Mouse (Mus musculus) adrenal gland, postnatal 25 days (tissue): ENCODE data around the gene Lmf1. TPM values are rescaled to one million over a fixed set of nuclear protein-coding genes. Genes with fewer than 3 reads are reported as not detected.

Experiments used
- DNase-seq: peaks from one replicate; pipeline ENCODE4 v3.0.0; 2021; ENCODE audit warnings: mixed read lengths
- total RNA-seq: library from RNA; stranded (reverse); gene quantifications from 2 replicates; pipeline ENCODE4 v1.2.3, GENCODE M21; 2021

The Lmf1 gene
- total RNA-seq, 1 experiment from 2014 or later = 41.5 TPM

DNA sequence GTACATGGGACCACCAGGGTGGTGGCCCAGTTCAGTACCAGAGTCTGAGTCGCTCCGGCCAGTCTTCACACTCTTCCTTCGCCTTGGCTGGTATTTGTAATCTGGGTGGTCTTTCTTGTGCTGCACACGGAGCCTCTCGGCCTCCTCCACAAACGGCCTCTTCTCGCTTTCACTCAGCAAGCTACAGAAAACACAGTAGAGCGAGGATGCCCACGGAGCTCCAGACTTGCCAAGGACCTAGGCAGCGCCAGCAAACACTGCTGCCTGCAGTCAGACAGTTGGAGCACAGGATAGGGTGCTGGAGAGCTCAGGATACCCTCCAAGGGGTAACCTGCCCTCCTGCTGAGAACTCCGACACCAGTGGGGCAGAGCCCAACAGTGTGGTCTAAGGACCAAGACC lies 10.0 kb upstream of the Lmf1 start:
- no peak for DNase-seq

DNA sequence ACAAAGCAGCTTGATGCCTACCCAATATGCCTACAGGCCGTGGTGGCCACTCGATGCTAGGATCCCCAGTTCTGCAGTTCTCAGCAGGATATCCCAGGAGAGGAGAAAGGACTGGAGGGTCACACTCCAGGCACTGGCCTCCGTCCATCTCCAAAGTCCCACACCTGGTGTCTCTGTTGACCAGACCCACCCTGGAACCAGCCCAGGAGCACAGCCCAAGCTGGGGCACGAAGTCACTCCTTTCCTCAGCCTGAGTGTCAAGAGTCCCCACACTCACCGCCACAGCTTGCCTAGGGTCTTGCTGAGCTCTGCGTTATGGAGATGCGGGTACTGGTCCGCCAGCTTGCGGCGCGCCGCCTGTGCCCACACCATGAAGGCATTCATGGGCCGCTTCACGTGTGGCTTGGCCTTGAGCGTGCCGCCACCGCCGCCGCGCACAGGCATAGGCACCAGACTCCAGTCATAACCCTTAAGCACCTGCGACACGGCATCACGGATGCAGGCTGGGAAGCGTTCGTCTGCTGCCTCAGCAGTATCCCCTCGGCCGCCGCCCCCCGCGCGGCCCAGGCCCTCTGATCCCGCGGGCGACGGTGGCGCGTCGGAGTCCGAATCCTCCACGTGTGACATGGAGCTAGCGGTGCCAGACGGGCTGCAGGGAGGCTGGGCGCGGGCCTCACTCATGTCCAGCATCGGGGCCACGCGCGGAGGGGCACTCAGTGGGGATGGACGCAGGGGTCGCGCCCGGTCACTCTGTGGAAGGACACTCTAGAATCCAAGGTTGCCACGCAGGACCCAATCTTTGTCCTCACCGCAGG lies 8.8 kb upstream of the Lmf1 start:
- DNase-seq = no peak

DNA sequence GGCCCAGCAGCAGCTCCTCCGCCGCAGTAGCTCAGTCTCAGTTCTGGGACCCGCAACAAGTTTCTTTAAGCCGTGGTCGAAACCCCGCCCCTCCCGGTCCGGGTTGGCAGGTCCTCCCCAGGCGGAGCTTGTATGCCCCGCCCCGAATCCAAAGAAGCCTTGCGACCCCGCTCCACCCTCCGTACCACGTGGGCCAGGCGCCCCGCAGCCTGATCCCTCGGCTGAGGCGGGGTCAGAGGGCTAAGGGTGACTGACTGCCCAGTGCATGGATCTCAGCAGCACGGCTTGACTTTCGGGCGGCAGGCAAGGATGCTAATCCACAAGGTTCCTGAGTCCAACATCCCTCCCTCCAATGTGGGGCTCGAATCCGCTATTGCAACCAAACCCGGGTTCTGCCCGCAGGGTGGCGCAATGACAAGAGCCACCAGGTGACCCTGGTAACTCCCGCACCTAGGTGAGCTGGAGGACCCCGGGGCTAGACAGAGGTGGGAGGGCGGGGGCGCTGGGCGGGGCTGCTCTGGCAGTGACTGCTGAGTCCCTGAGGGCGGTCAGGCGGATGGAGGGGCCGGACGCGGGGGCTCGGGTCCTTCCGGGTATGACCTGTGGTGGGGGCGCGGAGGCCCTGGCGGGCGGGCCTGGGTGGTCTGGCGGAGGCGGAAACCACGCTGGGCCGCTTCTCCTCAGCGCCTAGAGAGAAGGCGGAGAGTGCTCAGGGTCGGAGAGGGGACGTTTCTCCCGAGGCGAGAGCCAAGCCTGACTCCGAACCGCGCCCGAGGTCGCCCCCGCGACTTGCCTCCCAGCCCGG lies 8.0 kb upstream of the Lmf1 start, which contains the start of gene Sox8:
TSS of gene Sox8 (minus strand) at position 39 of the 805 bp plus-strand sequence.
- peak; percentile 69 for DNase-seq

DNA sequence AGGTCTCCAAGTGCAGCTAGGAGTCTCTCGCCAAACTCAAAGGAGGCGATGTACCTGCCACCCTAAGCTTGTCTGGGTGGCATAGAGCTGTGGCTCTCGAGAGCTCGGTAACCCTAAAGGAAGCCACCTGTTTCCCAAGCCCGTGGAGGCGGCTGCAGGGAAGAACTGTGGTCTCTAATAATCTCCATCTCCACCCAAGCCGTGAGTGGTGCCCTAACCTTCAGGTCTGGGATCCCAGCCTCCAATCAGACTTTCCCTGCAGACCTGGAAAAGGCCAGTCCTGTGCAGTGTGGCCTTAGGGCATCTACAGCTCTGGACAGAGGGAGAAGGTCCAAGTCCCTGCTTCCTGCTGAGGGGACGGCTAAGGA lies 7.4 kb upstream of the Lmf1 start:
- DNase-seq = no peak

DNA sequence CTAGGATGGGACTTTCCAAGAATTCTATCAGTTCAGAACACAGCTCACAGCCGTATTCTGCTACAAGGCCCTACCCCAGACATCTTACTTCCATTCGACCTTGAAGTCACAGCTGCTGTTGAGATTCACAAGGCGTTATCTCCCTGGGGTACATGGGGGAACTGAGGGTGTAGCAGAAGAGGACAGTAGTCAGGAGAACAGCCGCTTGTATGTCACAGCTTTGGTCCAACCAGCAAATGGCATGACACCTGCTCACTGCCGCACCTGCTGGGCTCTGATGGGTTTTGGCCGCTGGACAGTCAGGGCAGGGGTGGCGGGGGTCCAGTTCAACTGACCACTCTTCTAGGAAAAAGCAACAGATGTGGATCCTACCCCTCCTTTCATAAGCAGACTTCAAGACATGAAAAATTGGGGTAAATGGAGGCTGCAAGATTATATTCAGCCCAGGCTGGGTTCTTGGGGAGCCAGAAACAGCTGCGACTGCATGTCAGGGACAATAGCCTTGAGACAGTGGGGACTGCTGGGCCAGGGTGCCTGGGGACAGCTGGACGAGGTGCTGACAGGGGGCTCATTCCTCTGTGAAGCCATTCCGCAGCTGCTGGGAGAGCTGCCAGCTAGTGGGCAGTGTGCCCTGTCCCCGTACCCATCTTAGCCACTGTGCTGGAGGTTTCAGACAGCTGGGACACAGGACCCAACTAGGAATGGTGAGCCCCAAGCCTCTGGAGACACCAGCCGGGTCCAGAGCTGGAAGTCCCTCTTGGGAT lies 3.5 kb upstream of the Lmf1 start:
- DNase-seq = no peak

DNA sequence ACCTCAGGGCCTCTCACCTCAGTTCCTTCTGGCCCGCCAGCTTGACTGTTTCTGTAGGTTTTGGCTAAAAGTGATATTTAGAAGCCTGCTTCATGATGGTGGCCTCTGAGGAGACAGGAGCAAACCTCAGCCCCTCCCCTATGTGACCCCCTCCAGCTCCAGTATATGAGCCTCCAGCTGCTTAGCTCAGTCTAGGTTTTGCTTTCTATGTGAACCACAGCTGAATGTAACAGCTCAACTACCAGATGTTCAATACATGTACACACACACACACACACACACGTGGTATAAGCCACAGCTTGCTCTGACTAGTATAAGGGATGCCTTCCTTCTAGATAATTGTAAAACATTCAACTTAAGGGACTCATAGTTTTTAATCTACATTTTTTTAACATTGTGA lies 2.9 kb upstream of the Lmf1 start:
- DNase-seq = no peak

DNA sequence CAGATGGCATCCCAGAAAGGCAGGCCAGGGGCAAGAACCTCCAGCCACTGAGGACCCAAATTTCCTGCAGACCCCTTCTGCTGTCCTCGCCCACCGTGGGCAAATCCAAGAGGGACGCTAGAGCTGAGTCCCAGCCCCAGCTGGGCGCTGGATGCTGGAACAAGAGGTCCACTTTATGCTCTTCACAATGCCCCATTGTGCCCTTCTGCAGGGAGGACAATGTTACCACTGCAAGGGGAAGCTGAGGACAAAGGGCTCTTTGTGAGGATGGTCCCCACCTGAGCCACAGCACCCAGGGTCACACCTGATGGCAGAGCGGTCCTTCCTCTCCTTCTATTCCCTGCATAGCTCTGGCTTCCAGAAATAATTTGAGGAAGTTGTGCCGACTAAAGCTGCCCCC lies 1.6 kb upstream of the Lmf1 start:
- no peak for DNase-seq

DNA sequence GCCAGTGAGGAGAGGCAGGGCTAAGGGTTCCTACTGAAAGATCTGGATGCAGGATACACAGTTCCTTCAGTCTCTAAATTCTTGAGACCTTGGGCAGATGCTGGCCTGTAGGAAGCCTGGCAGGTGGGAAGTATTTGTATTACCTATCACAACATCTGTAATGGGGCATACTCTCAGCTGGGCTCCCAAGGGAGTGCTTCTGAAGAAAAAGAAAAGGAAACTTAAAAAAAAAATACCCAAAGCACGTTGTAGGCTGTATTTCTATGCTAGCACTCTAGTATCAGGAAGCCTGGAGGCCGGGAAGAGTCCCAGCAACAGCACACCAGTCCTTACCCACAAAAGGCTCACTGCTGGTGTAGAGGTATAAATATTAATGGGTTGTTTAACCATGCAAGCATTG lies 1.2 kb upstream of the Lmf1 start:
- no peak for DNase-seq

DNA sequence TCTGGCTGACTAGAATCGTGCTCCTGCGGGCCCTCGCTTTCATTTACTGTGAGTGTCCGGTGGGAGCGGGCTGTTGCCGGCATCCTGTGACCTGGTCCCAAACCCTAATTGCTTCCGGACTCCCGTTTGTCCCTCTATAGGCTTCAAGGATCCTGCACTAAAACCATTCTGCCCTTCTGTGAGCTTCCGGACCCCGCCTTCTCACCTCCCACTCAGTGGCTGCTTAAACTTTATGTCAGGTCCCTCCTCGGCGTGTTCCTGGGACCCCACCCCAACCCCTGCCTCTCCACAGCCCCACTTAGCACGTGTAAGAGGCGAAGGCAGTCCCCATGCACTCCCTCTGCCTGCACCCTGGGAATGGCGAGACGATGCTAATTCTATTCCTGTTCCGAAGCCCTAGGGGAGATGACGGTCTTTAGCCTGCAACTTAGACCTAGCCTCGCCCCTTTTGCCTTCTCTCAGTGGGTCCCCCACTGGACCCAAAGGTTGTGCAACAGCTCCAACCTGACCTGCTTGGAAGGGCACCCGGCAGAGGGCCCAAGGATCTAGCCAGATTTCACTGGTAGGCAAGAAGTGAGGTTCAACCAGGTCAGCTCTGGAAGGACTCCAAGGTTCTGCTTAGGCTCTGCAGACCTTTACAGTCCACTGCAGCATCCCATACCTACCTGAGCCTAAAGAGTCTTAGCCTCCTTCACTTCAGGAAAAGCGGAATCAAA lies 605 bp downstream of the Lmf1 start:
- peak; percentile 21 for DNase-seq

DNA sequence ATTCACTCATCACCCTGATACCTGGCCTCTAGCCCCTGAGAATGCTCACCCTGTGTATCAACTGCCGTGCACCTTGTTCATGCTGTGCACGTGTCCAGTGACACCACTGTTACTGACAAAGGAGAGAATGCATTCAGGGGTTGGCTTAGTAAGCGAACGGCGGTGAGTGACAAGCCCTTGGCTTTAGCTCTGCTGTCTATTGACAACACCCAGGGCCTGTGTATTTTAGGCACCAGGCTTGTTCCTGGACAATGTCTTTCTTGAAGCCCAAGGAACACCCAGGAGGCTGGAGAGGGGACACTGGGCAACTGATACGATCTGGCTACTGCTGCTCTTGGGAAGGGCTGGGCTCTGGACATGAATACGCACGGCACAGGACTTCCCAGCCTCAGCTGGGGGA lies 3.2 kb downstream of the Lmf1 start:
- no peak for DNase-seq

DNA sequence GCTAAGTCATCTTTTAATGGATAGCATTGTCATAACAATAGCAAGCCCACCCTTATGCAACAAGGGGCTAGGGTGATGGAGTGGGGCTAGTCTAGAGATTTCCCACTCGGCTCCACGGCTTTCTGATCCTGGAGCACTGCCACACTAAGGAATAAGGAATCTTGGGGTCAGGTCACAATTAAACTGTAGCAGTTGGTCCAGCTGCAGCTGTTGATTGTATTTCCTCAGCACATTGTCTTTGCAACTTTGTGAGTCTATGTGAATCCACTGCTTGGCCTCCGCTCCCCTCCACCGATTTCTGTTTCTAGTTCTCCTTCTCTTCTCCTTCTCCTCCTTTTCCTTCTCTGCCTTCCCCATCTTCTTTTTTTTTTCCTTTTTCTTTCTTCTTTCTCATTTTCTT lies 4.2 kb downstream of the Lmf1 start:
- DNase-seq = no peak

DNA sequence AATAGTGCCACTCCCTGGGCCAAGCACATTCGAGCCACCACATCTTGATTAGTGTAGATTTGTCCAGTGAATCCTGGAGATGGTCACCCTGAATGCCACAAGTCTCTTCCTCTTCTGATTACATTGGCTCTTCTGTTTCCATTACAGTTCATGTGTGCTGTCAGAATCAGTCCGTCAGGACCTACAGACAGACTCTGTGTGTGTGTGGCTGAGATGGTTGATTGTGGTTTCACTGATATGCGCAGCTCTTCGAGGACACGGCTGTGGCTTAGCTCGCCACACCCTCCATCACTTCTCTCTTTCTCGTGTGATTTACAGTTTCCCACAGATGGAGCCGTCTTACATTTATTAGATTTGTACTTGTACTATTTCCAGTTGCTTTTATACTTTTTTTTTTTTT lies 5.0 kb downstream of the Lmf1 start:
- no peak for DNase-seq

DNA sequence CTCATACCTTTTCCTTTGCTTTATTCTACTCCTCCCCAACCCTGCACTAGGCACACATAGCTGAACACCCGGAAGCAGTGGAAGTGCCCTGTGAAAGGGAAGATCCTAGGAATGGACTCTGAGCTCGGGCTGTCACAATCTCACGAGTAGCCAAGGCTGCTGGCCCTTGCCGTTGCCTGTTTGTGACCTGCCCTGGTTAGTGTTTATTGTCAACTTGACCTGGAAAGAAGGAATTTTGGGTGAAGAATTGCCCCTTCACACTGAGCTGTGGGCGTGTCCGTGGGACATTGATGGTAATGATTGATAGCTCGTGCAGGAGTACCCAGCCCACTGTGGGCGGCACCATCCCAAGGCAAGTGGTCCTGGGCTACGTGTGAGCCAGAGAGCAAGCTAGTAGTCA lies 5.8 kb downstream of the Lmf1 start:
- no peak for DNase-seq

DNA sequence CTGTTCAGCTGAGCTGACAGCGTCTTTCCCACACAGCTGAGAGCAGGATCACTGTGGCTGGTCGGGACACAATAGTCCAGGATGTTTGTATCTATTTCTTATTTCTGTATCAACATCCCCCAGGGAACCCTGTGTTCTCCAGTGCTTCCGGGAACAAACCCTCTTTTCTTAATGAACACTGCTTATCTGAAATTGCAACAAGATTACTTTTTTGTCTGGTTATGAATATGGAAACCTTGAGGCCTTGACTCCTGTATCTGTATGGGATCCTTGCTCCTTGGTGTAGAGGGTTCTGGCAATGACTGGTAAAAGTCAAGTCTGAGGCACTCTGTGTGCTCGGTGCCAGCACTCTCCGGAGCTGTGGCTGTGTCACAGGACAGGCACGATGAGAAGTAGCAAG lies 11.2 kb downstream of the Lmf1 start:
- no peak for DNase-seq

DNA sequence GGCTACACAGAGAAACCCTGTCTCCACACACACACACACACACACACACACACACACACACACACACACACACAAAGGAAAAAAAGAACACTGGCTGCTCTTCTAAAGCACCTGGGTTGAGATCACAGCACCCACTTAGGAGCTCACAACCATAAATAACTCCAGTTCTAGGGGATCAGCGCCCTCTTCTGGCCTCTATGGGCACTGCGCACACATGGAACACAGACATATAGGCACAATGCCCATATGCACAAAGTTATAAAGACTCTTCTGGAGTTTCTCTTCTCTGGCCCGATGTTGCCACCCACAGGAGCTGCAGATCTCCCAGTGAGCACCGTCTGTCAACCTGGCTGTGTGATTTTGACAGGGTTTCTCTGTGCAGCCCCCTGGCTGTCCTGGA lies 12.1 kb downstream of the Lmf1 start:
- no peak for DNase-seq

DNA sequence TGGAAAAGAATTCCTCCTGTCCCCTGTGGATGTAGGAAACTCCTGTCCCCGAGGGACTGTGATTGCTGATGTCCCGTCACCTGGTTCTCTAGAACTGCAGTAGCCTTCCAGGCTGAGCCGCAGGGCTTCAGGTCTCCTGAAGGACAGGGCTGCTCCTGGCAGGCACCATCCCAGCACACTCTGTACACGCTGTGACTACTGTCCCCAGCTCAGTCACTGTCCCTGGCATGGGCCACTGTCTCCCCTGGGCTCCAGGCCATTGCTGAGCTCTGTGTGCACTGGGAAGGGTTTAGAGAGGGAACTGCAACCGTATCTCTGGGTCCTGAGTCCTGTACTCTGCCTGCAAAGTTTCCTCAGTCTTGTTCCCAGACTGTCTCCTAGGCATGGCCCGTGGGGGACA lies 13.5 kb downstream of the Lmf1 start:
- DNase-seq = no peak

DNA sequence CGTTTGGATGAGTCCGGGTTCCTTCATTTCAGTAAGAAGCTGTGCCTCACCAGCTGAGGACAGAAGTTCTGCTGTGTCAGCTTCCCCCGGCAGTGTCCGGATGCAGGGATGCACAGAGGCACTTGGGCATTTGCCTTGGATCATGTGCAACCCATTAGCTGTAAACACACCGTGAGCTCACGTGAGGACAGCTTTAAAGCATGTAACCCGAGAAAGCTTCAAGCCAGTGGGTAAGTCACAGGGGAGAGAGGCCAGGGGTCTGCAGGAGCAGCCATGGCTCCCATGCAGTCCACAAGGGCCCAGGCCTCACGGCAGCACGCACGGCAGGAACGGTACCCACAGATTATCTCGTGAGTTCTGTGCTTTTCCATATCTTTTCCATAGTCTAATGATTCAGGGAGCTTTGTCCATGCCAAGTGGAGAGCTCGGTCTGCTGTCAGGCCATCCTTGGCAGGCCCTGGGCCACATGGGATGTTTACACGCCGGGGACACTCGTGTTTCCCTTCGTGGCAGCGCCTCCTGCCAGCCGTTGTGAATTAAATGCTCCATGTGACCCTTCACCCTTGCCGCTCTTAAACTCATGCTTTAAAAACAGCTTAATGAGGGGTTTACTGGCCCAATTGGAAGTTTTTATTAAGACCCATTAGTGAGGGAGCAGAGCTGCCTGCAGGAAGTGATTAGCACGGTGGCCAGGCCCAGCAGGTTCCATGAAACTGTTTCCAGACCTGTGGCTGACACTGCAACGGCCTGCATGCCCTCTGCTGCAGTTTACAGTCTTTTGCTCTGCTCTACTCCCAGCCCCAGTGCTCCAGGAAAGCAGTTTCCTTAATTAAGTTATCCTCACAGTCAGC lies 14.8 kb downstream of the Lmf1 start:
- no peak for DNase-seq

DNA sequence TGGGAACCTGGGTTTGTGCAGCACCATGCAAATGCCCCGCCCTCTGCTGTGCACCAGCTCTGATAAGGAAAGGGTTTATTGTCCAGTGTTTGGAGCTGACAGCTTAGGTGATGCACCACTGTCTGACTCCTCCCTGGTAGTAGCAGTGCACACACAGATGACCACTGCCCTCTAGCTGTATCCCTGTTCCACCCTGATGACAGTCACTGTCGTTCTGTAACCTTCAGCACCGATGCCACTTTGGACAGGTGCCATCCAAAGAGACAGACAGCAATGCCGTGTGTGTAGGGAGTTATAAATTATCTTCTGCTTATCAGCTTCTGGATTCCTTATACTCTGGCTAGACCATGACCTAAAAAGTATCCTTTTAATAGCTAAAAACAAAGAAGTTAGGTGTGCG lies 16.6 kb downstream of the Lmf1 start:
- peak; percentile 58 for DNase-seq

DNA sequence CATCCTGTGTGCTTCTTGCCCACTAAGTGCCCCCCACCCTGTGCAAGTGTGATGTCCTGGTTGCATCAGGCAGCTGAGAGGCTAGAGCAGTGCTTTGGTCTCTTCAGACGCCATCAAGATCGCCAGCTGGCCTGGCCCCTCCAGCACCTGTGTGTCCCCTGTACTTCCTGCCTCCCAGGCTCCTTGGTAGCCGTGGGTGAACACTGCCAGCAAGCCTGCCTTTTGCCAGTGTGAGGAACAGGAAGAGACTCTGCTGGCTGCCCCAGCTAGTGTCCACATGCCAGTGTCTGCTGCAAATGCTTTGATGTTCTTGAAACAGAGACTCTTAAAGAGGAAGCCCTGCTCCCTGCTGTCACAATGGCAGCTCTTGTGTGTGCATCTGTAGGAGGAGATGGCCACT lies 18.7 kb downstream of the Lmf1 start:
- DNase-seq = no peak

DNA sequence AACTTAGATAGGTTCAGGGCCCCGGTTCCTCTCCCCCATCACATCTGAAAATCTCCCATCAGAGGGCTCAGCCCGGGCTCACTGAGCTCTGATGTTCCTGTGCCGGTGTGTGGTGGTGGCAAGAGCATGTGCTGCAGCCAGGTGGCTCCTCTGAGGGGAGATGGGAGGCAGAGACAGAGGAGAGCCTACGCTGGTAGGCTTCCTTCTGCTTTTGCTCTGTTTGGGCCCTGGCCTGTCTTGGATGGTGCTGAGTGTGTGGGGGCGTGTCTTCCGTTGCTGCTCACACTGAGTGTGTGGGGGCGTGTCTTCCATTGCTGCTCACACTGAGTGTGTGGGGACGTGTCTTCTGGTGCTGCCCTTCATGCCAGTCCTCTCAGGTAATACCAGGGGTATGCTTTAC lies 23.5 kb downstream of the Lmf1 start:
- DNase-seq = no peak

DNA sequence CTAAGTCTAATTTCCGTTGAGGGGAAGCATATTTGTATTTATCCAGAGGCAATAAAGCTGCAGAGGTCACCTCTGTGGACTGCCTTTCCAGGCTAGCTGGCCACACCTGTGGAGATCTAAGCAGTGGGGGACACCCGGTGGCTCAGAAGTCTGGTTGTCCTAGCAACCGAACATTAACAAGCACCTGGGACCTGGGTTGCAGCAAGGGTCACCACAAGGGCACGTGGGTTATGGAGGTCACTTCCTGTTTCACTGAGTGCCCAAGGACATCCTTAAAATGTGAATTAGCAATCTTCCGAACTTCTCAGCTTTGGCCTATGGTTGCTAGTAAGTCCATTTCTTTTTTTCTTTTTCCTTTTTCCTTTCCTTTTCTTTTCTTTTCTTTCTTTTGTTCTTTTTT lies 25.3 kb downstream of the Lmf1 start:
- no peak for DNase-seq
